Mouse (Mus musculus): ENCODE measurements around the gene Olfr465-ps1.

The Olfr465-ps1 gene

GRCm38 (mm10) chr13:65137789-65138188, at the start of gene Olfr465-ps1:
Gene Olfr465-ps1, plus strand, starts transcription at chr13:65138089.
- DNase-seq, result no peak

GRCm38 (mm10) chr13:65095923-65096322, 42.0 kb upstream of the Olfr465-ps1 start:
- DNase-seq, result no peak

- no peak for DNase-seq
Observed at GRCm38 (mm10) chr13:65097018-65097417, 40.9 kb upstream of the Olfr465-ps1 start.

- DNase-seq, result no peak
Observed at GRCm38 (mm10) chr13:65100678-65101077, 37.2 kb upstream of the Olfr465-ps1 start.

- no peak for DNase-seq
Observed at GRCm38 (mm10) chr13:65101232-65101631, 36.7 kb upstream of the Olfr465-ps1 start.

- DNase-seq, result peak; percentile 27
Observed at GRCm38 (mm10) chr13:65111961-65112360, 25.9 kb upstream of the Olfr465-ps1 start.

- DNase-seq, result peak; percentile 89
Observed at GRCm38 (mm10) chr13:65112459-65113110, 25.3 kb upstream of the Olfr465-ps1 start, which contains the start of gene Mfsd14b. Gene Mfsd14b, minus strand, starts transcription at chr13:65112975.

- DNase-seq, result no peak
Observed at GRCm38 (mm10) chr13:65113239-65113638, 24.6 kb upstream of the Olfr465-ps1 start.

- DNase-seq, result no peak
Observed at GRCm38 (mm10) chr13:65120984-65121383, 16.9 kb upstream of the Olfr465-ps1 start.

GRCm38 (mm10) chr13:65122111-65122510, 15.8 kb upstream of the Olfr465-ps1 start:
- no peak for DNase-seq

GRCm38 (mm10) chr13:65127063-65127847, 10.6 kb upstream of the Olfr465-ps1 start:
- DNase-seq, result no peak

- no peak for DNase-seq
Observed at GRCm38 (mm10) chr13:65149940-65150339, 12.1 kb downstream of the Olfr465-ps1 start, which contains the start of gene Olfr466. Gene Olfr466, plus strand, starts transcription at chr13:65150240.

- no peak for DNase-seq
Observed at GRCm38 (mm10) chr13:65174102-65174501, 36.2 kb downstream of the Olfr465-ps1 start.

- peak; percentile 12 for DNase-seq
Observed at GRCm38 (mm10) chr13:65175734-65176471, 38.0 kb downstream of the Olfr465-ps1 start.

GRCm38 (mm10) chr13:65176472-65177091, 38.7 kb downstream of the Olfr465-ps1 start:
- no peak for DNase-seq
